In genomic region chr6:91281206-91281605, GRCm38 (mm10) we compare ENCODE assay signal across 8 mouse cellular contexts.
DNase-seq lines count a peak whose midpoint lies in the region; ATAC-seq and TF ChIP-seq lines count a peak whose summit lies in the region.

No protein-coding gene starts in this region.

- no peak overlapping the region for H3K4me2 ChIP-seq in heart, embryonic 11.5 days
- no peak overlapping the region for H3K4me2 ChIP-seq in kidney, embryonic 14.5 days (replicated peaks; ENCODE audit: low read depth, low read length)
- peak overlapping the region; percentile 36 for H3K4me2 ChIP-seq in myocyte (ENCODE audit: low read depth)

- H3K79me2 ChIP-seq in heart, adult 2 months (replicated peaks; ENCODE audit: control insufficient read depth, insufficient read depth, low read length): no peaks in the 10 kb centered on the region
- no peaks in the 10 kb centered on the region for H3K79me2 ChIP-seq in liver, adult 2 months (ENCODE audit: control insufficient read depth, insufficient read depth, low read length)
- no peaks in the 10 kb centered on the region for H3K79me2 ChIP-seq in myocyte (ENCODE audit: control insufficient read depth, insufficient read depth)

- TF ChIP-seq POLR2A in heart, adult 2 months (IDR thresholded peaks at IDR 0.05; ENCODE audit: insufficient read depth, low read depth, low read length): 0 out of 2 replicates have a peak, but pooled peaks have one; percentile 23
- no peak for TF ChIP-seq POLR2A in liver, adult 2 months (IDR thresholded peaks at IDR 0.05; ENCODE audit: extremely low read depth, insufficient read depth, low read length)
- TF ChIP-seq POLR2A in myocyte (IDR thresholded peaks at IDR 0.05; ENCODE audit: insufficient read length, low read depth): no peak

- peak; percentile 96 for TF ChIP-seq EP300 in heart, adult 2 months (IDR thresholded peaks at IDR 0.05; ENCODE audit: insufficient read depth, low read depth, low read length)

- no peak overlapping the region for H3K9ac ChIP-seq in heart, embryonic 11.5 days (ENCODE audit: low read depth, low read length)
- no peak overlapping the region for H3K9ac ChIP-seq in heart, adult 2 months (ENCODE audit: low read depth, low read length)
- no peak overlapping the region for H3K9ac ChIP-seq in kidney, embryonic 14.5 days (ENCODE audit: low read depth, low read length)
- no peak overlapping the region for H3K9ac ChIP-seq in liver, adult 2 months (ENCODE audit: low read depth, low read length)

- DNase-seq in heart, adult 18-20 months: peak; percentile 77 to 98
- peak; percentile 91 for DNase-seq in embryo, embryonic 10.5 days (ENCODE audit: low spot score)
- DNase-seq in heart, adult 2 months: peak; percentile 78 to 94
- peak; percentile 24 for DNase-seq in liver, adult 2 months (ENCODE audit: extremely low read depth, low read depth, low spot score)
- peak; percentile 63 to 79 for DNase-seq in spleen, postnatal 14 days (ENCODE audit: low spot score in 2 of 2)

- ATAC-seq in heart, embryonic 11.5 days (replicated peaks; ENCODE audit: insufficient number of reproducible peaks, low FRiP score, low TSS enrichment): no peak
- 0 out of 2 replicates have a peak, but pooled peaks have one; percentile 17 for ATAC-seq in kidney, embryonic 14.5 days (ENCODE audit: low FRiP score, low TSS enrichment)

- WGBS in heart, embryonic 11.5 days (ENCODE audit: insufficient replicate concordance): 2% methylated on average over 6 of the region's 6 CpGs
- 5% methylated on average over 6 of the region's 6 CpGs for WGBS in heart, adult 2 months
- 7% methylated on average over 6 of the region's 6 CpGs for WGBS in kidney, embryonic 14.5 days
- WGBS in liver, adult 2 months: 5% methylated on average over 6 of the region's 6 CpGs

- no peak; the same call in none of the 2 replicates for TF ChIP-seq CTCF in heart, adult 2 months (IDR thresholded peaks at IDR 0.05)
- TF ChIP-seq CTCF in liver, adult 2 months (IDR thresholded peaks at IDR 0.05; ENCODE audit: low read depth, low read length): peak; percentile 99

- no peak overlapping the region for H3ac ChIP-seq in myocyte (ENCODE audit: control insufficient read depth, insufficient read length)

- H3K9me3 ChIP-seq in heart, embryonic 11.5 days (replicated peaks; ENCODE audit: control insufficient read depth, low read length): no peaks in the 10 kb centered on the region
- no peaks in the 10 kb centered on the region for H3K9me3 ChIP-seq in kidney, embryonic 14.5 days (ENCODE audit: control insufficient read depth, low read length)

- H3K4me3 ChIP-seq in heart, embryonic 11.5 days (ENCODE audit: low read depth, low read length): no peak overlapping the region
- H3K4me3 ChIP-seq in heart, adult 2 months: no peak overlapping the region
- no peak overlapping the region for H3K4me3 ChIP-seq in kidney, embryonic 14.5 days (ENCODE audit: low read length)
- H3K4me3 ChIP-seq in liver, adult 2 months (ENCODE audit: insufficient read depth, low read depth, low read length): no peak overlapping the region
- no peak overlapping the region for H3K4me3 ChIP-seq in myocyte

- intact Hi-C loops in heart, adult 2 months (cut with DNase I): loop anchor here (1.0 to 5.0 kb wide), 5 partner anchors 108 to 544 kb away; no protein-coding TSS in a partner anchor

- H3K4me1 ChIP-seq in heart, embryonic 11.5 days (ENCODE audit: control insufficient read depth, insufficient read depth, low read length): 0 out of 2 replicates have a peak, but pooled peaks cover 5% of the 10 kb centered on the region
- peaks cover 2% of the 10 kb centered on the region; the same call in 1 of the 2 replicates for H3K4me1 ChIP-seq in heart, adult 2 months (ENCODE audit: control insufficient read depth, insufficient read depth, low read length)
- H3K4me1 ChIP-seq in kidney, embryonic 14.5 days (ENCODE audit: control insufficient read depth, insufficient read depth, low read length): peaks cover 6% of the 10 kb centered on the region
- peaks cover 6% of the 10 kb centered on the region for H3K4me1 ChIP-seq in liver, adult 2 months (ENCODE audit: control insufficient read depth, insufficient read depth, low read length)

- peaks cover 57% of the 10 kb centered on the region for H3K27me3 ChIP-seq in heart, embryonic 11.5 days (ENCODE audit: control insufficient read depth, insufficient read depth, low read length)
- H3K27me3 ChIP-seq in heart, adult 2 months (ENCODE audit: control insufficient read depth, insufficient read depth, low read length): peaks cover 1% of the 10 kb centered on the region; the same call in 1 of the 2 replicates
- peaks cover 42% of the 10 kb centered on the region for H3K27me3 ChIP-seq in kidney, embryonic 14.5 days (ENCODE audit: control insufficient read depth, insufficient read depth, low read length)
- no peaks in the 10 kb centered on the region; the same call in 1 of the 2 replicates for H3K27me3 ChIP-seq in liver, adult 2 months (ENCODE audit: control insufficient read depth, insufficient read depth, low read length)
- peaks cover 10% of the 10 kb centered on the region for H3K27me3 ChIP-seq in myocyte (ENCODE audit: control insufficient read depth, insufficient read depth, insufficient read length)

- no peaks in the 10 kb centered on the region for H3K36me3 ChIP-seq in heart, embryonic 11.5 days (ENCODE audit: control insufficient read depth, insufficient read depth, low read length)
- no peaks in the 10 kb centered on the region for H3K36me3 ChIP-seq in heart, adult 2 months (ENCODE audit: control insufficient read depth, insufficient read depth, low read length)
- no peaks in the 10 kb centered on the region for H3K36me3 ChIP-seq in kidney, embryonic 14.5 days (ENCODE audit: control insufficient read depth, insufficient read depth, low read length)
- H3K36me3 ChIP-seq in liver, adult 2 months (ENCODE audit: control insufficient read depth, insufficient read depth, low read length): no peaks in the 10 kb centered on the region
- no peaks in the 10 kb centered on the region for H3K36me3 ChIP-seq in myocyte (ENCODE audit: control insufficient read depth, insufficient read depth)

- H3K27ac ChIP-seq in heart, embryonic 11.5 days (ENCODE audit: low read depth, low read length): no peak overlapping the region
- no peak overlapping the region for H3K27ac ChIP-seq in heart, adult 2 months
- H3K27ac ChIP-seq in kidney, embryonic 14.5 days (ENCODE audit: low read depth, low read length): no peak overlapping the region
- H3K27ac ChIP-seq in liver, adult 2 months (replicated peaks; ENCODE audit: insufficient read depth, low read depth, low read length): no peak overlapping the region

TF ChIP-seq in myocyte, 11 proteins besides CTCF, POLR2A, EP300 and RAD21:
- TF ChIP-seq CEBPB (IDR thresholded peaks at IDR 0.05; ENCODE audit: insufficient read depth, poor library complexity, severe bottlenecking) (no peak), MYOD1 (IDR thresholded peaks at IDR 0.05; ENCODE audit: control insufficient read depth in 1 of 3, insufficient read length in 2 of 3, low read depth in 2 of 3) (no peak), REST (IDR thresholded peaks at IDR 0.05; ENCODE audit: insufficient read depth, insufficient read length) (no peak), TCF3 (IDR thresholded peaks at IDR 0.05; ENCODE audit: insufficient read length, low read depth) (no peak), POLR2AphosphoS2 (IDR thresholded peaks at IDR 0.05; ENCODE audit: insufficient read length, low read depth) (no peak), E2F4 (IDR thresholded peaks at IDR 0.05; ENCODE audit: insufficient read depth) (no peak), TCF12 (IDR thresholded peaks at IDR 0.05; ENCODE audit: insufficient read depth, poor library complexity, severe bottlenecking) (no peak), SRF (IDR thresholded peaks at IDR 0.05; ENCODE audit: control insufficient read depth, insufficient read length, low read depth) (no peak), USF1 (IDR thresholded peaks at IDR 0.05; ENCODE audit: low read depth) (no peak), MYOG (IDR thresholded peaks at IDR 0.05; ENCODE audit: control insufficient read depth in 1 of 3, insufficient read depth in 1 of 3, insufficient read length in 2 of 3, low read depth in 2 of 3) (no peak), MAX (IDR thresholded peaks at IDR 0.05; ENCODE audit: low read depth) (no peak)
TF ChIP-seq in myocyte: peak in this region for 0.

Comparison
In these comparisons a context has a peak if more than half of its experiments do, and no peak if none do; other contexts are left out.
1. DNase-seq: peak in every context shown above with its lines; median percentile 91 in embryo, embryonic 10.5 days; 88 in heart, adult 18-20 months; 86 in heart, adult 2 months; 71 in spleen, postnatal 14 days; 24 in liver, adult 2 months.